ENCODE assay signal across 8 mouse cellular contexts in the genomic region with DNA sequence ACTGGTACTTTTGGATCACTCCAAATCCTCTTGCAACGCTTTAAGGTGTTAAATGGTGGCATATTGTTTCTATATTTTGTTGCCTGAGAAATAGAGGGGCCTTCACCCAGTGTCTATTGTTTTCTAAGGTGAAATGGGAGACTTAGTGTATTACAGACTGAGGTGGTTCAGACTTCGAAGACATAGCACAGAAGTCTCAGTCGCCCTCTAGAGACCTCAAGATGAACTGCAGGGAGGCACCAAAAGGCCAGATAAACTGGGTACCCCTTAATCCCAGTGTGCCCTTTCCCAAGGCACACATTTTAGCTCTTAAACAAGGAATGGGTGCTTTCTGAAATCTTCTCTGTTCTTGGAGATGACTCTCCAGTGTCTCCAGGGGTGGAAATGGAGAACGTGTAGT.
DNase-seq lines count a peak whose midpoint lies in the region; ATAC-seq and TF ChIP-seq lines count a peak whose summit lies in the region.

No protein-coding gene starts in this region.

- no peak overlapping the region for H3K9ac ChIP-seq in forebrain, embryonic 12.5 days
- H3K9ac ChIP-seq in liver, postnatal 0 days (replicated peaks) = no peak overlapping the region

- peak; percentile 84 for TF ChIP-seq CTCF in liver, postnatal 0 days (IDR thresholded peaks at IDR 0.05; ENCODE audit: low read depth)
- TF ChIP-seq CTCF in small intestine, adult 2 months (IDR thresholded peaks at IDR 0.05; ENCODE audit: extremely low read depth, insufficient read length, insufficient replicate concordance, low read depth, low read length) = peak; percentile 31; the same call in 1 of the 2 replicates

- H3K9me3 ChIP-seq in forebrain, embryonic 10.5 days = no peaks in the 10 kb centered on the region
- no peaks in the 10 kb centered on the region for H3K9me3 ChIP-seq in forebrain, embryonic 12.5 days
- no peaks in the 10 kb centered on the region for H3K9me3 ChIP-seq in liver, postnatal 0 days (ENCODE audit: low read length)

- DNase-seq in forebrain, embryonic 10.5 days (ENCODE audit: extremely low spot score, low spot score) = peak; percentile 42
- DNase-seq in right cerebral cortex, adult 18-20 months = peak; percentile 52
- no peak for DNase-seq in right cerebral cortex, postnatal 25 days
- DNase-seq in cerebellum, postnatal 14 days = peak; percentile 76 to 78
- peak; percentile 27 for DNase-seq in liver, postnatal 0 days

- no peaks in the 10 kb centered on the region for H3K36me3 ChIP-seq in forebrain, embryonic 10.5 days (replicated peaks)
- no peaks in the 10 kb centered on the region for H3K36me3 ChIP-seq in forebrain, embryonic 12.5 days (replicated peaks)
- no peaks in the 10 kb centered on the region for H3K36me3 ChIP-seq in liver, postnatal 0 days (replicated peaks; ENCODE audit: insufficient read depth, low read length)
- no peaks in the 10 kb centered on the region for H3K36me3 ChIP-seq in small intestine, adult 2 months (ENCODE audit: control insufficient read depth, insufficient read depth, low read length)

- H3K4me1 ChIP-seq in forebrain, embryonic 10.5 days = peaks cover 4% of the 10 kb centered on the region; the same call in 1 of the 2 replicates
- H3K4me1 ChIP-seq in forebrain, embryonic 12.5 days = no peaks in the 10 kb centered on the region; the same call in 1 of the 2 replicates
- H3K4me1 ChIP-seq in liver, postnatal 0 days (ENCODE audit: insufficient read depth) = no peaks in the 10 kb centered on the region
- no peaks in the 10 kb centered on the region for H3K4me1 ChIP-seq in small intestine, adult 2 months (ENCODE audit: control insufficient read depth, insufficient read depth, insufficient read length, low read length)

- no peak for TF ChIP-seq EP300 in liver, postnatal 0 days (IDR thresholded peaks at IDR 0.05; ENCODE audit: low read depth)

- no peak overlapping the region for H3K4me2 ChIP-seq in forebrain, embryonic 12.5 days
- H3K4me2 ChIP-seq in liver, postnatal 0 days (ENCODE audit: low read depth, low read length) = no peak overlapping the region

- no peaks in the 10 kb centered on the region for H3K27me3 ChIP-seq in forebrain, embryonic 10.5 days (ENCODE audit: poor library complexity, severe bottlenecking)
- no peaks in the 10 kb centered on the region for H3K27me3 ChIP-seq in forebrain, embryonic 12.5 days
- H3K27me3 ChIP-seq in liver, postnatal 0 days (ENCODE audit: insufficient read depth, low read length) = no peaks in the 10 kb centered on the region
- H3K27me3 ChIP-seq in small intestine, adult 2 months (ENCODE audit: control insufficient read depth, insufficient read depth, low read length) = no peaks in the 10 kb centered on the region

- no peak for TF ChIP-seq POLR2A in small intestine, adult 2 months (IDR thresholded peaks at IDR 0.05; ENCODE audit: low read depth, low read length)

- H3K27ac ChIP-seq in forebrain, embryonic 10.5 days = no peak overlapping the region
- H3K27ac ChIP-seq in forebrain, embryonic 12.5 days = no peak overlapping the region
- no peak overlapping the region for H3K27ac ChIP-seq in liver, postnatal 0 days (ENCODE audit: low read depth)
- no peak overlapping the region for H3K27ac ChIP-seq in small intestine, adult 2 months (ENCODE audit: insufficient read depth, low read depth, low read length)

- no peak overlapping the region for H3K4me3 ChIP-seq in forebrain, embryonic 10.5 days
- H3K4me3 ChIP-seq in forebrain, embryonic 12.5 days (replicated peaks) = no peak overlapping the region
- H3K4me3 ChIP-seq in liver, postnatal 0 days (ENCODE audit: low read depth, low read length) = no peak overlapping the region
- no peak overlapping the region for H3K4me3 ChIP-seq in small intestine, adult 2 months (ENCODE audit: low read depth, low read length)

- ATAC-seq in forebrain, embryonic 12.5 days (ENCODE audit: low FRiP score) = no peak; the same call in 1 of the 2 replicates
- peak; percentile 88 for ATAC-seq in granulocyte monocyte progenitor cell, adult 5-6 weeks (replicated peaks; ENCODE audit: poor library complexity, severe bottlenecking)
- no peak for ATAC-seq in liver, postnatal 0 days

- WGBS in forebrain, embryonic 10.5 days = 26% methylated on average over 4 of the region's 4 CpGs
- 24% methylated on average over 4 of the region's 4 CpGs for WGBS in forebrain, embryonic 12.5 days
- 14% methylated on average over 4 of the region's 4 CpGs for WGBS in liver, postnatal 0 days (ENCODE audit: insufficient replicate concordance)
- WGBS in small intestine, adult 2 months = 17% methylated on average over 4 of the region's 4 CpGs
